Mouse (Mus musculus) cerebellum, adult 2 months (tissue): Measurements from ENCODE around the gene Rnf144a. TPM values are rescaled to one million over a fixed set of nuclear protein-coding genes. Genes with fewer than 3 reads are reported as not detected.
"Not testable (repeated sequence)": the region's sequence is repeated elsewhere in the genome, so short reads cannot be mapped to it uniquely, and the experiment has no call there.

ENCODE experiments used
- DNase-seq, 2 experiments: peaks; one replicate each; pipeline ENCODE4 v3.0.0; 2021
- H3K27ac ChIP-seq: fragments of 200-500 bp; 2 replicates; pipeline ENCODE4 v1.5.1; 2012; ENCODE audit warnings: low read length, control low read depth, inconsistent platforms; ENCODE audit not compliant: insufficient read depth
- H3K27me3 ChIP-seq: fragments of 200-500 bp; 2 replicates; pipeline ENCODE4 v1.6.1; 2012; ENCODE audit warnings: inconsistent platforms, mild to moderate bottlenecking, low read length, moderate library complexity; ENCODE audit not compliant: control insufficient read depth, insufficient read depth
- H3K4me1 ChIP-seq: fragments of 200-500 bp; 2 replicates; pipeline ENCODE4 v1.6.1; 2011; ENCODE audit warnings: low read length; ENCODE audit not compliant: control insufficient read depth, insufficient read depth
- H3K4me3 ChIP-seq: fragments of 200-500 bp; replicated peaks from 2 replicates; pipeline ENCODE3; 2011; ENCODE audit warnings: mild to moderate bottlenecking, low read depth, low read length, control low read depth; ENCODE audit not compliant: insufficient read depth
- CTCF ChIP-seq: fragments of 200-500 bp; IDR thresholded peaks from 2 replicates; pipeline ENCODE4 v1.5.1; 2011; ENCODE audit warnings: low read depth, mild to moderate bottlenecking, control low read depth, low read length, moderate library complexity, borderline replicate concordance; ENCODE audit not compliant: insufficient read depth
- POLR2A ChIP-seq: fragments of 200-500 bp; IDR thresholded peaks from 2 replicates; pipeline ENCODE4 v1.6.1; 2011; ENCODE audit warnings: low read length, control low read depth, borderline replicate concordance; ENCODE audit not compliant: insufficient read depth
- WGBS: fragments of 180-500 bp; shearing (Covaris S2); methylation state at CpG from one replicate; pipeline ENCODE4 v1.1.7; 2018; 5-methylcytosine and 5-hydroxymethylcytosine counted together
- polyA plus RNA-seq: library from polyadenylated mRNA; depleted of rRNA; stranded (reverse); fragments of >200 nt; gene quantifications from 2 replicates; pipeline ENCODE4 v1.2.3, GENCODE M21; 2012

The Rnf144a gene
- polyA plus RNA-seq, 1 experiment: 13.8 TPM

DNA sequence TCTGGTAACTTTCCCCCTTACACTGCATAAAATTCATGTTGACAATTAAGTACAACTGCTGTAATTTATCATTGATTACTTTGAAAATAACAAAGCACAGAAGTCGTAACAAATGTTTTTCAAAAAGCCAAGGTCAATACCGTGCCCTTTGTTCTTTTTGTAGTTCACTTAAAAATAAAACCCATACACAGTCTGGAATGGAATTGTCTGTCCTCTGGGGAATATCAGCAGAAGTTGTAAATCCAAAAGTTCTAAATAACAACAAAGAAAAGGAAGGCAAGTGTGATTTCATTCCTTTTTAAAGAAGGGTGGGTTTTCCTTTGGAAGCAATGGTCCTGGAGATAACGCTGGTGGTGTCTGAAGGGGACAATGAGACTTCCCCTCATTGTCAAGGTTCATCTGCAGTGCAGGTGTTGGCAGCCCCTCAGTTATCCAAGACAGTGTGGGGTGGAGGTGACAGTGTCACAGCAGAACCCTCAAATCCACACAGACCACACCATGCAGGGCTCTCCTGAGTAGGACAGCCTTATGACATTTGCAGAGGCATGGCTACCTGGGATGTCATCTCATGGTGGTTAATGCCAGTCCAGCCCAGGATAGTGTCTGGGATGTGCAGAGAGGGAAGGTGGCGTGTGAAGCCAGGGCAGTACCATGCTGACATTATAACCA is 31.5 kb upstream of the Rnf144a start:
- Histone ChIP-seq H3K4me3 (no peak overlapping the region), H3K4me1 (no peaks in the 10 kb centered on the region), H3K27me3 (no peaks in the 10 kb centered on the region), H3K27ac (no peak overlapping the region)
- no peak for DNase-seq
- 87% methylated on average over 4 of the region's 4 CpGs for WGBS
- TF ChIP-seq POLR2A (no peak), CTCF (no peak)

DNA sequence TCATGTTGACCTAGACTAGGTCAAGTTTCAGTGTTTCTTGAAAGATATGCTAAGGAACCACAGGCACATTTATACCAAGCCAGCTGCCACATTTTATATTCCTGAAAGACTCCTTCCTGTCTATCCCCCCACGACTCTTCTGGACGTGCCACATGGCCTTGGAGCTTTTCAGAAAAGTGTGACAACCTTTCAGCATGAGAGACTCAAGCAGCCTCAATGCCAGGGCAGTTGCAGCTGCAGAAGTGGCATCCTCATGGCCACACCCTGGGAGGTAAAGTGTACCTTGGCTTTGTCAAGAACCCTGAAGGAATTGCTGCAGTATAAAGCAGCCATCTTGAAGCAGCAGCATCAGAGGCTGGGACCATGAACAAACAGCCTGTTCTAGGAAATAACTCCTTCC is 29.5 kb upstream of the Rnf144a start:
- Histone ChIP-seq H3K27ac (no peak overlapping the region), H3K4me3 (no peak overlapping the region), H3K4me1 (no peaks in the 10 kb centered on the region), H3K27me3 (no peaks in the 10 kb centered on the region)
- WGBS: 94% methylated on average over 2 of the region's 2 CpGs
- TF ChIP-seq POLR2A: no peak
- TF ChIP-seq CTCF: no peak
- DNase-seq: no peak

DNA sequence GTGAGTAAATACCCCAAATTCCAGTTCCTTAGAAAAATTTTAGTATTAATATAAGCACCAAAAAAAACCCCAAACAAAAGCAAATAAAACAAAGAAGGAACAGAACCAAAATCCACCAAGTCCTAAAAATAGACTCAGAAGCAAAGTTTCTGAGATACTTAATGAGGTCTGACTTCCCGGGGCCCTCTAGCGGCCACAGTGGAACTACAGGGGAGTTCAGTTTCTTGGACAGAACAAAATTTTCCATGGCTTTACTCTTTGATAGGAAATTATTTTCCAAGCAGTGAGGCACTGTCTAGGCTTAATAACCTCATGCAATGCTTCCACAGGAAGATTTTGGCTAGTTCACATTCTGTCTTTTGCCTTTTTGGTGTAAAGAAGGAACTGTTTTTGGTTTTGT is 29.0 kb upstream of the Rnf144a start:
- Histone ChIP-seq H3K4me1 (no peaks in the 10 kb centered on the region), H3K27me3 (no peaks in the 10 kb centered on the region), H3K27ac (no peak overlapping the region), H3K4me3 (no peak overlapping the region)
- TF ChIP-seq CTCF (peak; percentile 60; the same call in 1 of the 2 replicates), POLR2A (no peak)
- peak; percentile 56 to 71 for DNase-seq
- WGBS: 0% methylated on average over 2 of the region's 2 CpGs

DNA sequence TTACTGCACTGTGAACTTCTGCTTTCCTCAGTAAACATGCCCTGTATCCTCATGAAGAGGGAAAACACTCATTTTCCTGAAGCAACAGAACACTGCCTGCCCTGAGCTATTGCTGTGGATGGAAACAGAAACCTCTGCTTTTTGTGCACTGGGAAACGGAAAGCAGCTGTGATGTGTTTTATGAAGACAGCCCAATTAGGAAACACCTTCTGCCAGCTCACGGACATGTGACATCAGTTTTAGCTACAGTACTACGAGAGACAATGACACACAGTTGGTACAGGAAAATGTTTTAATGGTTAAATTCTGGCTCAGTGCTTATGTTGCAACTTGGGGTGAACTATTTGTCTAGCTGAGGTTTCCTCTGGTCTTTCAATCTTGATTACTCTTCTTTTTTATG is 24.3 kb upstream of the Rnf144a start:
- no peak for TF ChIP-seq CTCF
- TF ChIP-seq POLR2A: no peak
- DNase-seq: no peak
- H3K27ac ChIP-seq: no peak overlapping the region
- no peaks in the 10 kb centered on the region; the same call in 1 of the 2 replicates for H3K27me3 ChIP-seq
- no peak overlapping the region for H3K4me3 ChIP-seq
- 87% methylated on average over 3 of the region's 3 CpGs for WGBS
- no peaks in the 10 kb centered on the region for H3K4me1 ChIP-seq

DNA sequence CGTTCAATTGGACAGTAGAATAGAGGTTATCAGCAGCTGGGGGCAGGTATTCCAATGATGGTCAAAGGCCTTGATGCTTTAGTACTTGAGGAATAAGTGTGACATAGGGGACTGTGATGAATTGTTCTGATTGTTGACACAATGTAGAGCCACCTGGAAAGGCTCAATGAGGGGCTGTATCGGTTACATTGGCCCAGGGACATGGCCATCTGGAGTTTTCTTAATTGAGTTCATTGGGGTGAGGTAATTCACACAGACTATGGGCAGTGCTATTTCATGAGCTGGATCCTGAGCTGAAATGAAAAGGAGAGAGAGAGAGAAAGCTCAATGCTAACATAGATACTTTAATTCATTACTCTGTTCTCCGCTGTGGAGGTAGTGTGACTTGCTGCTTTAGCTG is 22.9 kb upstream of the Rnf144a start:
- DNase-seq: peak in 1 of 2 experiments; percentile 21
- no peak for TF ChIP-seq CTCF
- no peak for TF ChIP-seq POLR2A
- no peak overlapping the region for H3K4me3 ChIP-seq
- no peaks in the 10 kb centered on the region for H3K4me1 ChIP-seq
- H3K27ac ChIP-seq: no peak overlapping the region
- H3K27me3 ChIP-seq: no peaks in the 10 kb centered on the region; the same call in 1 of the 2 replicates
- whole genome bisulfite sequencing: 52% methylated on average over 3 of the region's 3 CpGs

DNA sequence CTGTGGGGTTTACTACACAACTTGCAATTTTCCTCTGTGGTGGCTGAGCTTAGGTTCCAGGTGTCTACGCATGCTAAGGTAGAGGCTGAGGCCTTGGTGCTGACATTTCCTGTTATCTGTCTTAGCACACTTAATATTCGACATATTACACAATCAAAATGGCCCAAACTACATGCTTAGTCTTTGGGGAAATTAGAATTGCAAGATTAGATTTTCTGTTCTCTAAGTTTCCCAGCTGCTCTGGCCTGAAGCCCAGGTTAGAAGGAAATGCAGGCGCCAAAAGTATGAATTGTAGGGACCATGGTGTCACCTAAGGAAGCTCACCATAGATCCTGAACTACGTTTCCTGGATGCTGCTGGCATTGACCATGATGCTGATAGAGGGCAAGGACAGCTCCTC is 21.3 kb upstream of the Rnf144a start:
- Histone ChIP-seq H3K4me3 (no peak overlapping the region), H3K27ac (no peak overlapping the region), H3K27me3 (no peaks in the 10 kb centered on the region; the same call in 1 of the 2 replicates), H3K4me1 (no peaks in the 10 kb centered on the region)
- TF ChIP-seq CTCF: no peak
- TF ChIP-seq POLR2A: no peak
- WGBS: 82% methylated on average over 4 of the region's 4 CpGs
- no peak for DNase-seq

DNA sequence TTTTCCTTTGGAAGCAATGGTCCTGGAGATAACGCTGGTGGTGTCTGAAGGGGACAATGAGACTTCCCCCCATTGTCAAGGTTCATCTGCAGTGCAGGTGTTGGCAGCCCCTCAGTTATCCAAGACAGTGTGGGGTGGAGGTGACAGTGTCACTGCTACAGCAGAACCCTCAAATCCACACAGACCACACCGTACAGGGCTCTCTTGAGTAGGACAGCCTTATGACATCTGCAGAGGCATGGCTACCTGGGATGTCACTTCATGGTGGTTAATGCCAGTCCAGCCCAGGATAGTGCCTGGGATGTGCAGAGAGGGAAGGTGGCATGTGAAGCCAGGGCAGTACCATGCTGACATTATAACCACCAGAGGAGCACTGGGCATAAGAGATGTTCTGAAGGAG is 13.7 kb upstream of the Rnf144a start:
- not testable (repeated sequence) for H3K4me3 ChIP-seq, H3K4me1 ChIP-seq, H3K27ac ChIP-seq, H3K27me3 ChIP-seq, DNase-seq
- 98% methylated on average over 2 of the region's 2 CpGs for WGBS

DNA sequence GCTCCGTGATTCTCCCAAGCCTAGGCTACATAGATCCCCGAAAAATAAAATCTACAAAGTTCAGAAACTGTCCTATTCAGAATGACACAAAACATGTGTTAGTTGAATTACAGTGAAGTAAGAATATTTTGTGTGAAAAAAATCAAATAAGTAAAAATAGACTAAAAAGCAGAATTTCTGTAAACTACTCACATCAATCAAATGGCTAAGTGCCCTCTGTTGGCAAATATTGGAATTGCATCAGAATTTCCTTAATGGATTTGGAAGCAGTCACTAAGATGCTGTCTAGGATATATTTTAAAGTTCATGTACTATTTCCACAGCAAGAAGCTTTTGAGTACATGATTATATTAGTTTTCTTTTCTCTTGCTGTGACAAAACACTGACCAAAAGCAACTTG is 9.8 kb upstream of the Rnf144a start:
- Histone ChIP-seq H3K4me3 (no peak overlapping the region), H3K27me3 (no peaks in the 10 kb centered on the region), H3K4me1 (no peaks in the 10 kb centered on the region), H3K27ac (no peak overlapping the region)
- peak; percentile 33; the same call in 1 of the 2 replicates for TF ChIP-seq CTCF
- no peak for TF ChIP-seq POLR2A
- peak in 1 of 2 experiments; percentile 27 for DNase-seq
- 94% methylated on average over 2 of the region's 2 CpGs for WGBS
